Mouse (Mus musculus): Measurements from ENCODE around the gene Fzd2.

The Fzd2 gene

DNA sequence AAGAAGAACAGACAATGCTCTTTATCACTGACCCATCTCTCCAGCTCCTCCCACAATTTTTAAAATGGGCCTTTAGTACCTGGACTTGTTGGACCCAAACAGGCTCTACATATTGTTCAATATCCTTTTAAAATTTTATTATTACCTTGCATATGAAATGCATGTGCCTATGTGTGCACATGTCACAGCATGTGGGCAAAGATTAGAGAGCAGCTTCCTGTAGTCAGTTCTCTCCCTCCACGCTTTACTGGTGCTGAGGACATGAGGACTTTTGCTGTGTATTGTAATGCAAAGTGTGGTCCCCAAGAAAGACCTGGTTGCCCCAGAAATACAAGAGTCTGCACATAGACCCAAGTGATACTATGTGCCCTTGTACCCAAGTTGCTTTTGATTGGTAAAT is 29.2 kb upstream of the Fzd2 start:
- POLR2A ChIA-PET: interaction anchor here in 1 of 4 experiments (0.7 to 1.4 kb wide), 2 partner anchors 12 to 115 kb away, joined by 3 to 7 read pairs; no protein-coding TSS in a partner anchor
- CTCF ChIA-PET: no interaction called here

GRCm38 (mm10) chr11:102576050-102576754 is 28.0 kb upstream of the Fzd2 start:
- ChIA-PET CTCF (interaction anchor here in 2 of 4 experiments (0.6 to 1.8 kb wide), 2 partner anchors 10 to 24 kb away, joined by 3 to 8 read pairs; no protein-coding TSS in a partner anchor), POLR2A (interaction anchor here in 2 of 4 experiments (1.3 to 2.0 kb wide), 5 partner anchors 10 to 89 kb away, joined by 4 to 11 read pairs (median 5); partner anchors contain the start of gene Gpatch8 (in 1 of the 2))

DNA sequence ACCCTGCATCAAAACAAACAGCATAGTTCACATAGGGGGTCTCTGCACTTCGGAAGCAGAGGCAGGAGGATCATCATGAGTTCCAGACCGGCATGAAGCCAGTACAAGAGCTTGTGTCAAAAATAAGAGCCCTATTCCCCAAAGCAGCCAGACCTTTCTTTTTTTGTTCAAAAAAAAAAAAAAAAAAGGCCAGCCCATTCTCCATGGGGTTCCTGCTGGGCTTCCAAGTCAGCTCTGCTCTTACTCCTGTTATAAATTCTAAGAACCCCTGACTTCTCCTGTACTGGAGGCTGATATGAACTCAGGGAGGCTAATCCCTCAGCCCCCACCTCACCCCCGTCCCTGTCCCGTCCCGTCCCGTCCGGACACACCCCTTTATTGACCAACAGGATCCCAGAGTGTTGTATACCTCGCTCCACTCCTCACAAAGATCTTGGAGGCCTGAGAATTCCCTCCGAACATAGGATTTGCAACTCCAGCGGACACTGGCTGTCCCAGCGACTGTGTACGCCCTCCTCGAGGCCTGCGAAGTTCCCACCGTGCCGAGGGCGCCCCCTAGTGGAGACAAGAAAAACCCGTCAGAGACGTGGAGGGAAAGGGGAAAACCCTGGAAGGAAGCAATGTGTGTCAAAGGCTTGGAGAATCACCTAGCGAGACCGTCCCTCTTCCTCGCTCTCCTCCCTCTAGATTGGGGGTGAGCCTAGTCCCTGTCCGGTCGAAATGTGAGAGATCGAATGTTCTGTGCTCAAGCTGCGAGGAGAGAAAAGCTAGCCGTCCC is 25.7 kb upstream of the Fzd2 start:
- CTCF ChIA-PET: interaction anchor here (0.6 to 3.5 kb wide), 18 partner anchors 9 to 242 kb away, joined by 3 to 23 read pairs (median 4); partner anchors contain the start of genes Ccdc43 (in 1 of the 4) and Gpatch8 (in 1 of the 4)
- POLR2A ChIA-PET: interaction anchor here (0.5 to 3.7 kb wide), 27 partner anchors 8 to 638 kb away, joined by 3 to 23 read pairs (median 4); partner anchors contain the start of genes Fzd2 (in 2 of the 4), Gpatch8 (in 1 of the 4) and Slc25a39 (in 1 of the 4)

- CTCF ChIA-PET: interaction anchor here in 2 of 4 experiments (0.6 to 3.5 kb wide), 13 partner anchors 9 to 620 kb away, joined by 3 to 23 read pairs (median 4); partner anchors contain the start of genes Ccdc43 (in 1 of the 2) and Gpatch8 (in 1 of the 2)
- POLR2A ChIA-PET: interaction anchor here (0.5 to 3.7 kb wide), 26 partner anchors 9 to 1539 kb away, joined by 3 to 23 read pairs (median 3); partner anchors contain the start of genes Fzd2 (in 3 of the 4), Gpatch8 (in 1 of the 4) and Slc25a39 (in 1 of the 4)
These were observed 24.8 kb upstream of the Fzd2 start, which contains the start of gene Gm11627 for GRCm38 (mm10) chr11:102579165-102580033. TSS of gene Gm11627 (minus strand) at chr11:102579461.

DNA sequence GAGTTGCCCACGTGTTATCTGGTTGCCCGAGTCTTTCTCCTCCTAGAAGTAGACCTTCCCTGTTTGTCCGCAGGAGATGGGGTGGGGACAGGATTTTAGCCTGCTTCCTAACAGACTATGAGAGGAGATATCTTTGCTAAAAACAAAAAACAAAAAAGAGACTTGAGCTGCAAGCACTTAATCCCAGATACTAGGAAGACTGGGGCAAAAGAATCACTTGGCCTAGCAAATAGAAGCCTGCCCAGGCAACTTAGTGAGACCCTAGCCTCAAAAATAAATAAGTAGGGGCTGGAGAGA is 24.2 kb upstream of the Fzd2 start:
- POLR2A ChIA-PET: interaction anchor here in 3 of 4 experiments (0.6 to 3.7 kb wide), 24 partner anchors 9 to 1538 kb away, joined by 3 to 23 read pairs (median 3); partner anchors contain the start of genes Fzd2 (in 3 of the 3), Gpatch8 (in 1 of the 3), Hexim1 (in 1 of the 3) and Slc25a39 (in 1 of the 3)
- CTCF ChIA-PET: interaction anchor here in 3 of 4 experiments (0.6 to 3.5 kb wide), 11 partner anchors 8 to 619 kb away, joined by 3 to 23 read pairs (median 4); partner anchors contain the start of gene Ccdc43 (in 1 of the 3)

- ChIA-PET CTCF (interaction anchor here in 3 of 4 experiments (0.5 to 1.6 kb wide), 9 partner anchors 9 to 590 kb away, joined by 3 to 6 read pairs (median 3); no protein-coding TSS in a partner anchor), POLR2A (interaction anchor here in 3 of 4 experiments (0.6 to 3.1 kb wide), 14 partner anchors 9 to 1101 kb away, joined by 3 to 19 read pairs (median 4); partner anchors contain the start of genes Fzd2 (in 1 of the 3), Gpatch8 (in 1 of the 3), Hexim1 (in 1 of the 3) and Slc25a39 (in 1 of the 3))
These were observed 22.7 kb upstream of the Fzd2 start for GRCm38 (mm10) chr11:102581281-102582015.

- ChIA-PET POLR2A (interaction anchor here in 3 of 4 experiments (0.9 to 3.1 kb wide), 10 partner anchors 9 to 1100 kb away, joined by 3 to 19 read pairs (median 4); partner anchors contain the start of genes Fzd2 (in 1 of the 3) and Slc25a39 (in 1 of the 3)), CTCF (interaction anchor here in 3 of 4 experiments (0.6 to 1.6 kb wide), 7 partner anchors 9 to 354 kb away, joined by 3 to 6 read pairs (median 4); no protein-coding TSS in a partner anchor)
These were observed 22.1 kb upstream of the Fzd2 start for GRCm38 (mm10) chr11:102582016-102582610.

GRCm38 (mm10) chr11:102582736-102583135 is 21.5 kb upstream of the Fzd2 start:
- CTCF ChIA-PET: interaction anchor here in 2 of 4 experiments (1.0 to 1.4 kb wide), 3 partner anchors 10 to 146 kb away, joined by 3 to 5 read pairs (median 5); no protein-coding TSS in a partner anchor
- POLR2A ChIA-PET: interaction anchor here in 3 of 4 experiments (0.5 to 1.7 kb wide), 6 partner anchors 10 to 113 kb away, joined by 3 to 7 read pairs (median 4); no protein-coding TSS in a partner anchor

DNA sequence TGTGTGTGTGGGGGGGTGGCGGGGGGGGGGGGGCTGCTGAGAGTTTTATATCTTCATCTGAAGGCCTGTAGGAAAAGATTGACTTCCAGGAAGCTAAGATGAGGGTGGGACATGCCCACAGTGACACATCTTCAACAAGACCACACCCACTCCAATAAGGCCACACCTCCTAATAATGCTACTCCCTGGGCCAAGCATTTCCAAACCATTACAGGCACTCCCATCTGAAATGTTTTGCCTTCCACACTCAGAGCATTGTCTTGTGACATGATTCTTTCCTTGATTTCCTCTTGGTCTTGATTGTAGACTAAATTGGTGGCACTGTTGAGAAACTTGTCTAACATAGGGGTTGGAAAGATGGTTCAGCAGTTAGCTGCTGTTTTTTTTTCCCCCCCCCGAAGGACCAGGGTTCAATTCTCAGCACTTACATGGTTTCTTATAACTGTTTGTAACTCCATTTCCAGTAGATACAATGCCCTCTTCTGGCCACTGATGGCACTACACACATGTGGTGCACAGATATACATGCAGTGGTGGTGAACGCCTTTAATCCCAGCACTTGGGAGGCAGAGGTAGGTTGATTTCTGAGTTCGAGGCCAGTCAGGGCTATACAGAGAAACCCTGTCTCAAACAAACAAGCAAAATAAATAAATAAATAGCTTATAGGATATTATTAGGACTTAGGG is 17.6 kb upstream of the Fzd2 start:
- POLR2A ChIA-PET: interaction anchor here in 1 of 4 experiments (1.2 to 1.6 kb wide), 4 partner anchors 8 to 110 kb away, joined by 4 to 7 read pairs (median 6); no protein-coding TSS in a partner anchor
- CTCF ChIA-PET: interaction anchor here (0.6 to 3.9 kb wide), 15 partner anchors 8 to 126 kb away, joined by 3 to 23 read pairs (median 5); partner anchors contain the start of genes Fzd2 (in 1 of the 4) and Gm11627 (in 1 of the 4)

DNA sequence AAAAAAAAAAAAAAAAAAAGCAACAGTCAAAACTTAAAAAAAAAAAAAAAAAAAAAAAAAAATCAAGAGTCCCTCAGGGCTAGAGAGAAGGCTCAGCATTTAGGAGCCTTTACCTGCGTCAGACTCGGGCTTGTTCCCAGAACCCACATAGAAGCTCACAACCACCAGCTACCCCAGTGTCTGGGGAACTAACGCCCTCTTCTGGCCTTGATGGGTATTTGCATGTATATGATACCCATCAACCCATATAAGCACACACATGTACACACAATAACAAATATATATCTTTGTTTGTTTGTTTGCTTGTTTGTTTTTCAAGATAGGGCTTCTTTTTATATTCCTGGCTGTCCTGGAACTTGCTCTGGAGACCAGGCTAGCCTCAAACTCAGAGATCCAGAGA is 16.6 kb upstream of the Fzd2 start:
- POLR2A ChIA-PET: interaction anchor here (0.6 to 1.6 kb wide), 9 partner anchors 9 to 545 kb away, joined by 3 to 8 read pairs (median 5); no protein-coding TSS in a partner anchor
- CTCF ChIA-PET: interaction anchor here (0.6 to 3.9 kb wide), 28 partner anchors 9 to 912 kb away, joined by 3 to 23 read pairs (median 4); partner anchors contain the start of genes Fzd2 (in 1 of the 4) and Gm11627 (in 1 of the 4)

DNA sequence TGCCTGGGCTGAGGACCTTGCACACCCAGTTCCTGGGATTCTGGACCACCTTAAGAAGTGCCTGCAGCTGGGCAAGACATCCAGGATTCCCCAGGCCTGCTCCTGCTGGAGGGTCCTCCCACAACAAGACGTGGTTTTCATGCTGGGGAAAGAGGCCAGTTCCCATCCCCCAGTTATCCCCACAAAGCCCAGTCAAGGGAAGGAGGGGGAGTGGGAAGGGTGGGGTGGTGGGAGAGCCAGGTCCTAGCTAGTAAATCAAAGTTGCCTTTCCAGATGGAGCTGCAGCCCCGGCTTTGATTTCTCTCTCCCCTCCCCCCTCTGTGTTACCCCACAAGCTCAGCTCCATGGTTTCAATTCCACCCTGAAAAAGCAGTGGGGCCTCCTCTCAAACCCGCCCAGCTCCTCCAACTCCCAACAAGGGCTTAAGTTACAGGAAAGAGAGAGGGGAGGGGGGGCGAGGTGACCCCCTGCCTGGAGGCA is 8.8 kb upstream of the Fzd2 start:
- POLR2A ChIA-PET: interaction anchor here in 3 of 4 experiments (0.5 to 2.2 kb wide), 11 partner anchors 9 to 537 kb away, joined by 3 to 8 read pairs (median 3); partner anchors contain the start of genes Fzd2 (in 2 of the 3) and Gm11627 (in 1 of the 3)
- CTCF ChIA-PET: interaction anchor here in 2 of 4 experiments (0.6 to 1.5 kb wide), 6 partner anchors 10 to 1104 kb away, joined by 3 to 4 read pairs (median 3); no protein-coding TSS in a partner anchor

DNA sequence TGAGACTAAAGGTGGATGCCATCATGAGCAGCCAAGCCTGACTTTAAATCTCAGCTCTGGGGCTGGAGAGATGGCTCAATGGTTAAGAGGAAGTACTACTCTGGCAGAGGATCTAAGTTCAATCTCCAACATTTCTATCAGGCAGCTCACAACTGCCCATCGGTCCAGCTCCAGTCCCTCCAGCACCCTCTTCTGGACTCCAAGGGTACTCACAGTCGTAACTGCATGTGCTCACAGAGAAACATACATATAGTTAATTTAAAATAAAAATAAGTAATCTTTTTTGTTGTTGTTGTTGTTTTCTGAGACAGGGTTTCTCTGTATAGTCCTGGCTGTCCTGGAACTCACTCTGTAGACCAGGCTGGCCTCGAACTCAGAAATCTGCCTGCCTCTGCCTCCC is 4.3 kb upstream of the Fzd2 start:
- POLR2A ChIA-PET: interaction anchor here in 3 of 4 experiments (0.5 to 1.7 kb wide), 11 partner anchors 11 to 416 kb away, joined by 3 to 5 read pairs (median 3); partner anchors contain the start of gene G6pc3 (in 1 of the 3)
- CTCF ChIA-PET: interaction anchor here (0.5 to 1.8 kb wide), 28 partner anchors 10 to 628 kb away, joined by 3 to 14 read pairs (median 4); partner anchors contain the start of genes Gm11627 (in 2 of the 4) and Grn (in 1 of the 4)

- POLR2A ChIA-PET: interaction anchor here (0.6 to 3.5 kb wide), 25 partner anchors 9 to 522 kb away, joined by 3 to 23 read pairs (median 4); partner anchors contain the start of genes Gm11627 (in 2 of the 4) and BC030867 (in 1 of the 4)
- CTCF ChIA-PET: interaction anchor here (0.5 to 2.3 kb wide), 9 partner anchors 16 to 397 kb away, joined by 3 to 11 read pairs (median 4); no protein-coding TSS in a partner anchor
These were observed 1.2 kb upstream of the Fzd2 start for GRCm38 (mm10) chr11:102602816-102603495.

- ChIA-PET CTCF (interaction anchor here (0.6 to 2.3 kb wide), 16 partner anchors 16 to 1094 kb away, joined by 3 to 11 read pairs (median 4); partner anchors contain the start of genes Fam171a2 (in 1 of the 4) and Gosr2 (in 1 of the 4)), POLR2A (interaction anchor here (0.6 to 3.5 kb wide), 42 partner anchors 8 to 1343 kb away, joined by 3 to 23 read pairs (median 4); partner anchors contain the start of genes Gm11627 (in 2 of the 4), BC030867 (in 1 of the 4), C1ql1 (in 1 of the 4) and Hexim1 (in 1 of the 4))
These were observed 723 bp upstream of the Fzd2 start for GRCm38 (mm10) chr11:102603496-102603850.
